Mouse (Mus musculus) forebrain, embryonic 10.5 days (tissue): ENCODE data around the gene Atp5b. TPM values are rescaled to one million over a fixed set of nuclear protein-coding genes. Genes with fewer than 3 reads are reported as not detected.
"Not testable (repeated sequence)": the region's sequence is repeated elsewhere in the genome, so short reads cannot be mapped to it uniquely, and the experiment has no call there.

Source experiments
- DNase-seq: peaks from one replicate; pipeline ENCODE4 v3.0.0-alpha.2; 2017; ENCODE audit warnings: low spot score; ENCODE audit errors: extremely low spot score
- H3K27ac ChIP-seq: fragments of 300-500 bp; sonication (generic); 2 replicates; pipeline ENCODE4 v1.5.1; 2016; ENCODE audit warnings: mild to moderate bottlenecking
- H3K27me3 ChIP-seq: fragments of 300-500 bp; sonication (generic); 2 replicates; pipeline ENCODE4 v1.6.1; 2016; ENCODE audit warnings: mild to moderate bottlenecking; ENCODE audit not compliant: poor library complexity, severe bottlenecking
- H3K36me3 ChIP-seq: fragments of 300-500 bp; sonication (generic); replicated peaks from 2 replicates; pipeline ENCODE4 v1.6.1; 2016; ENCODE audit warnings: mild to moderate bottlenecking, moderate library complexity
- H3K4me1 ChIP-seq: fragments of 300-500 bp; sonication (generic); 2 replicates; pipeline ENCODE4 v1.6.1; 2016
- H3K4me3 ChIP-seq: fragments of 300-500 bp; sonication (generic); 2 replicates; pipeline ENCODE4 v1.5.1; 2016; ENCODE audit warnings: mild to moderate bottlenecking, moderate library complexity
- H3K9me3 ChIP-seq: fragments of 300-500 bp; sonication (generic); 2 replicates; pipeline ENCODE4 v1.6.1; 2016; ENCODE audit warnings: mild to moderate bottlenecking, moderate library complexity
- WGBS: fragments of 180-500 bp; shearing (Covaris S2); methylation state at CpG from one replicate; pipeline ENCODE4 v1.1.7; 2016; 5-methylcytosine and 5-hydroxymethylcytosine counted together
- polyA plus RNA-seq: library from polyadenylated mRNA; unstranded; fragments of >200 nt; fragmentation: Nextera tagmentation; extraction: Ambion mirVana; gene quantifications from 2 replicates; pipeline ENCODE4 v1.2.1, GENCODE M21; 2016

Atp5b gene
- polyA plus RNA-seq, 1 experiment from 2014 or later: 2,329 TPM

DNA sequence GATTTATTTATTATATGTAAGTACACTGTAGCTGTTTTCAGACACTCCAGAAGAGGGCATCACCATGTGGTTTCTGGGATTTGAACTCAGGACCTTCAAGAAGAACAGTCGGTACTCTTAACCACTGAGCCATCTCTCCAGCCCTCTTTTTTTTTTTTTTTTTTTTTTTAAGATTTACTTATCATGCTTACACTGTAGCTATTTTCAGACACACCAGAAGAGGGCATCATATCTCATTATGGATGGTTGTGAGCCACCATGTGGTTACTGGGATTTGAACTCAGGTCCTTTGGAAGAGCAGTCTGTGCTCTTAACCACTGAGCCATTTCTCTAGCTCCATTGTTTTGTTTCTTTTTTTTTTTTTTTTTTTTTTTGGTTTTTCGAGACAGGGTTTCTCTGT, 30.9 kb upstream of the Atp5b start:
- WGBS: 94% methylated on average over 1 of the region's 2 CpGs
- H3K4me1 ChIP-seq, H3K27ac ChIP-seq, H3K27me3 ChIP-seq, H3K9me3 ChIP-seq, H3K4me3 ChIP-seq, DNase-seq: not testable (repeated sequence)
- peaks cover 48% of the 10 kb centered on the region for H3K36me3 ChIP-seq

DNA sequence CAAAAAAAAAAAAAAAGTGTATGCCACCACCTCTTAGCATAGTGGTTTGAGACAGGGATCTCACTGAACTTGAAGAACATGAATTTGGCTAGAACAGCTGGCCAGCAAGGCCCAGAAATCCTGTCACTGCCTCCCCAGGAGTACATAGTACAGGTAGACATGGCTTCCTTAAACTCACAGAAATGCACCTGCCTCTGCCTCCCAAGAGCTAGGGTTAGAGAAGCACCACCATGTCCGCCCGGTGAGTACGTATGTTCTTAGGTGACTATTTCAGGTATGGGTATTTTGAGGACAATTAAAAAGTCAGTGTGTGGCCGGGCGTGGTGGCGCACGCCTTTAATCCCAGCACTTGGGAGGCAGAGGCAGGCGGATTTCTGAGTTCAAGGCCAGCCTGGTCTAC, 30.1 kb upstream of the Atp5b start:
- peaks cover 39% of the 10 kb centered on the region for H3K36me3 ChIP-seq
- DNase-seq: no peak
- H3K4me1 ChIP-seq: peaks cover 7% of the 10 kb centered on the region
- WGBS: 94% methylated on average over 8 of the region's 8 CpGs
- H3K27me3 ChIP-seq: no peaks in the 10 kb centered on the region
- no peak overlapping the region for H3K27ac ChIP-seq
- no peak overlapping the region for H3K4me3 ChIP-seq
- H3K9me3 ChIP-seq: no peaks in the 10 kb centered on the region

DNA sequence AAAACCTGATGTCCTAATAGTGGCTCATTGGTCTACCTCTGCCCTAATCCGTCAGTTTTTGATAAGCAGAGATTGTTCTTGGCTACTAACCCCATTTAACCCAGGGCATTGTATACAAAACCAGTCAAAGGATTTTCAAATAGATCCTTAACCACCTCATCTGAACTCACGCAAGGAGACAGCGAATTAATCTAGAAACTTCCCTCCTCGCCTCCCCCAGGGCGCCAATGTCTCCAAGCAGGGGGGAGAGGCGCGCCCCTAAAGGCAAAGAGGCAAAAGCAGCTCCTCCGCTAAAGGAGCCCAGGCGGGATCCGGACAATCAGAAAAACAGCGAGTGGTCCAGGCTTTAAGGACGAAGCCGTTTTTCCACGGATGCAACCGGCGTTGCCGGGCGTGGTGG, 24.9 kb upstream of the Atp5b start:
- H3K27me3 ChIP-seq: no peaks in the 10 kb centered on the region
- peak overlapping the region; percentile 94 for H3K4me3 ChIP-seq
- peaks cover 30% of the 10 kb centered on the region for H3K4me1 ChIP-seq
- no peaks in the 10 kb centered on the region for H3K9me3 ChIP-seq
- DNase-seq: no peak
- H3K36me3 ChIP-seq: peaks cover 26% of the 10 kb centered on the region
- H3K27ac ChIP-seq: peak overlapping the region; percentile 99
- WGBS: under 1% methylated on average over 18 of the region's 18 CpGs

DNA sequence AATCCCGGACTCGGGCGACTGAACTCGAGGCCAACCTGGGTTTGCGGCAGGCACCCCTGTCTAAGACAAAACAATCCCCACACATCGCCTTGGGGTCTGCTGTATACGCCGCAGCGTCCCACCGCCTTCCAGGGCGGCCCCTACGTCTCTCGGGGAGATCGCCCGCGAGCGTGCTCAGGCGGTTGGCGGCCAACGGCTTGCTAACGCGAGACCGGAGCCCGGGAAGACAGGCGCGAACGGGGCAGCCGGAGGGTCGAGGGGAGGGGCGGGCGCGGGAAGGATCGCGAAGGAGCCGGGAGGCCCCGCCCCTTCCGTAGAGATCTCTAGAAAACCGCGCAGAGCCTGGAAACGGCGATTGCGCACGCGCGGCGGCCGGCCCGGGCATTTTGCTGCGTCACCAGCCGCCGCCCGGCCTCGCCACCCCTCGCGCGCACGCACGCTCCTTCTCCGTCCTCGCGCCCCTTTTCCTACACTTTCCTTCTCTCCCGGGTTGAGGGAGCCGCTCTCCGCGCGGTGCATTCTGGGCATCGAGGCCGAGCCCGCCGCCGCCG, 24.4 kb upstream of the Atp5b start, which contains the start of gene Ptges3:
TSS of gene Ptges3 (plus strand) at position 354 of the 551 bp plus-strand sequence.
- peak within 1 kb of the TSS; percentile 94 for H3K4me3 ChIP-seq
- DNase-seq: peak; percentile 97
- H3K27me3 ChIP-seq: no peaks in the 10 kb centered on the region
- no peaks in the 10 kb centered on the region for H3K9me3 ChIP-seq
- H3K36me3 ChIP-seq: peaks cover 30% of the 10 kb centered on the region
- H3K4me1 ChIP-seq: peaks cover 30% of the 10 kb centered on the region
- H3K27ac ChIP-seq: peak within 1 kb of the TSS; percentile 99
- WGBS: under 1% methylated on average over 58 of the region's 72 CpGs

DNA sequence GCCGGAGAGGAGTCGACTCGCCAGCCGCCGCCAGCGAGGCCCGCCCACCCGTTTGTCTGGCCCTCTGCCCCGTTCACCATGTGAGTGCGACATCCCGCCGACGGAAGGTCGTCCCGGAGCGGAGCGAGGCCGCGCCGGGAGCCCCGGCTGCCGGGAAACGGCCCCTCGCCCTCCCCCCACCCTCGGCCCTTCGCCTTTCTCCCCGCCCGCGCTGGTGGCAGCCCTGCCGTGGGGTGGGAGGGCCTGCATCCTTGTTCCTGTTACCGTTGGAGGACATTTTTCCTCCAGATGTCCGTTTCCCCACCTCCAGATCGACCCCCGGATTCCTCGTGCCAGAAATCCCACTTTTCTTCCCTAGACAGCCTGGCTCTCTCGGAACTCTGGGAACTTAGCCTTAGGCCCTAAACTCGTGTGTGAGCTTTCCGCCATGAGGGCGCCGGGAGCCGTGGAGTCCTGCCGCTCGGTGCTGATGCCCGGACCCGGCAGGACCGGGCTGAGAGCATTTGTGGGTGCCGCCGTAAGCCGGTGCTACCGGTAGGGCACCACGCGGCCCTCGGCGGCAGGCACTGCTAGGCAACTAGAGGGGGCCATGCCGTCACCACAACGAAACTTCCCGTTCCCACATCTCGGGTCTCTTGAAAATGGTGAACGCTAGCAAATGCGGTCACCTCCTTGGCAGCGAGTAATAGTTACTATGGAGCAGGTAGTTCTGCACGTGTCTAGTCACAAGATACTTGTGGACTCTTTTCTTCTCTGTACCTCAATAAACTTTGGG, 23.7 kb upstream of the Atp5b start:
- no peaks in the 10 kb centered on the region for H3K9me3 ChIP-seq
- WGBS: under 1% methylated on average over 62 of the region's 62 CpGs
- H3K27ac ChIP-seq: peak overlapping the region; percentile 99
- H3K4me3 ChIP-seq: peak overlapping the region; percentile 94
- H3K27me3 ChIP-seq: no peaks in the 10 kb centered on the region
- DNase-seq: peak; percentile 52
- peaks cover 37% of the 10 kb centered on the region for H3K36me3 ChIP-seq
- peaks cover 30% of the 10 kb centered on the region for H3K4me1 ChIP-seq

DNA sequence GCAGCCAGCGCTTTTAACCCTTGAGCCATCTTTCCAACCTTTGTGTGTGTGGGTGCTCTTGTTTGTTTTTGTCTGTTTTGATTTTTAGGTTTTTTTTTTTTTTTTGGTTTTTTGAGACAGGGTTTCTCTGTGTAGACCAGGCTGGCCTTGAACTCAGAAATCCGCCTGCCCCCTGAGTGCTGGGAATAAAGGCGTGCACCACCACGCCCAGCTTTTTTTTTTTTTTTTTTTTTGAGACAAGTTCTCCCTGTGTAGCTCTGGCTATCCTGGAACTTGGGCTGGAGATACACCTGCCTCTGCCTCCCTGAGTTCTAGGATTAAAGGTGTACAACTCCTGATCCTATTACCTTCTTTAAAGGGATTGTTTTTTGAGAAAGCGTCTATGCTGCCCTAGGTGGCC, 22.0 kb upstream of the Atp5b start:
- no peaks in the 10 kb centered on the region for H3K9me3 ChIP-seq
- peak overlapping the region; percentile 99; the same call in 1 of the 2 replicates for H3K27ac ChIP-seq
- H3K27me3 ChIP-seq: no peaks in the 10 kb centered on the region
- H3K36me3 ChIP-seq: peaks cover 54% of the 10 kb centered on the region
- 87% methylated on average over 5 of the region's 5 CpGs for WGBS
- H3K4me3 ChIP-seq: peak overlapping the region; percentile 94
- no peak for DNase-seq
- H3K4me1 ChIP-seq: peaks cover 30% of the 10 kb centered on the region

DNA sequence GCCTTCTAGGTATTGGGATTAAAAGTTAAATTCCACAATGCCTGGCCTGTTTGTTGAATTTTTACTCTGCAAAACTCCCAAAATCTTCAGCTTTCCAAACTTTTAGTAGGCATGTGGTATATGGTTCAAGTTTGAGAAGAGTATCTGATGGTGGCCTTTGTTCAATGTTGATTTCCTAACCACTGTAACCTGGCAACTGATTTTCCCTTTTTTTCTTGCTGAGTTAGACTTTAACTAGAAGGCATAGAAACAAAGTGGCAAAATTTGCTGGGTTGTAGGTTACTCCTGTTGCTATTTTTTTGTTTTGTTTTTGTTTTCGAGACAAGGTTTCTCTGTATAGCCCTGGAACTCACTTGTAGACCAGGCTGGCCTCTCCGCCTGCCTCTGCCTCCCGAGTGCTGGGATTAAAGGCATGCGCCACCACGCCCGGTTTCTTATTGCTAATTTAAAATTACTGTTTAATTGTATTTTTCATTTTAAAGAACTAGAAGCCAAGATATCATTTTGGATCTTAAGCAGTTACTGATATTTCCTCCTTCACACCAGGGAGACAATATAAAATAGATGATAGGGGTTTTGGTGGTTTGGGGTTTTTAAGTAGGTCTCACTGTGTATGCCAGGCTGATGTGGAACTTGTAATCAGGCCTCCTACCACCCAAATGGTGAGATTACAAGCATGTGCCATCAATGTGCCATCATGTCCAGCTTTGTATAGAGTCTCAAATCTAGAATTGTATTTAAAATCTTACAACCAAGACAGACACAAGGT, 20.7 kb upstream of the Atp5b start:
- Histone ChIP-seq H3K36me3 (peaks cover 67% of the 10 kb centered on the region), H3K27ac (no peak overlapping the region), H3K9me3 (no peaks in the 10 kb centered on the region), H3K4me3 (no peak overlapping the region; the same call in 1 of the 2 replicates), H3K4me1 (peaks cover 29% of the 10 kb centered on the region), H3K27me3 (no peaks in the 10 kb centered on the region)
- 96% methylated on average over 6 of the region's 6 CpGs for WGBS
- DNase-seq: no peak

DNA sequence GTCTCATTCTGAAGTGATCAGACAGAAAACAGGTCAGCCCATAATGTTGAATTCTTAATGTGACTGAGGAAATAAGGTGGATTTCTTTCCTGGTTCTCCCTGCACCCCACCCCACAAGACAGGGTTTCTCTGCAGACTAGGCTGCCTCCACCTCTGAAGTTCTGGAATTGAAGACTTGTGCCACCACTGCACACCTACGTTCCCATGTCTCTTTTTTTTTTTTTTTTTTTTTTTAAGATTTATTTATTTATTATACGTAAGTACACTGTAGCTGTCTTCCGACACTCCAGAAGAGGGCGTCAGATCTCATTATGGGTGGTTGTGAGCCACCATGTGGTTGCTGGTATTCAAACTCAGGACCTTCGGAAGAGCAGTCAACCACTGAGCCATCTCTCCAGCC, 17.0 kb upstream of the Atp5b start:
- 91% methylated on average over 5 of the region's 5 CpGs for WGBS
- peaks cover 3% of the 10 kb centered on the region; the same call in 1 of the 2 replicates for H3K9me3 ChIP-seq
- no peak overlapping the region for H3K27ac ChIP-seq
- no peak for DNase-seq
- H3K27me3 ChIP-seq: no peaks in the 10 kb centered on the region
- H3K4me1 ChIP-seq: peaks cover 7% of the 10 kb centered on the region; the same call in 1 of the 2 replicates
- H3K4me3 ChIP-seq: no peak overlapping the region
- H3K36me3 ChIP-seq: peaks cover 97% of the 10 kb centered on the region

DNA sequence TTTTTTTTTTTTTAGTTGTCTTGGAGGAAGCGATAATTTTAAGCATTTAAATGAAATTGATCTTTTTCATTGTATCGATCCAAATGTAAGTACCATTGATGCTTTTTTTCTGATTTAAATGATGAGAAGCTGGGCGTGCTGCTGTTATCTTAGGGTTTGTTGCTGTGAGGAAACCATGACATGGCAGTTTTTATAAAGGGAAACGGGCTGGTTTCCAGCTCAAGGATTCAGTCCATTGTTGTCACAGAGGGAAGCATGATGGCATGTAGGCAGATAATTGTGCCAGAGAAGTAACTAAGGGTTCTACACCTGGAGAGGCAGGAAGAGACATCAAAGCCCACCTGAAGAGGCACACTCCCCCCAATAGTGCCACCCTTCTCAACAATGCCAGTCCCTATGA, 13.9 kb upstream of the Atp5b start:
- H3K36me3 ChIP-seq: peaks cover 99% of the 10 kb centered on the region
- H3K4me1 ChIP-seq: no peaks in the 10 kb centered on the region

DNA sequence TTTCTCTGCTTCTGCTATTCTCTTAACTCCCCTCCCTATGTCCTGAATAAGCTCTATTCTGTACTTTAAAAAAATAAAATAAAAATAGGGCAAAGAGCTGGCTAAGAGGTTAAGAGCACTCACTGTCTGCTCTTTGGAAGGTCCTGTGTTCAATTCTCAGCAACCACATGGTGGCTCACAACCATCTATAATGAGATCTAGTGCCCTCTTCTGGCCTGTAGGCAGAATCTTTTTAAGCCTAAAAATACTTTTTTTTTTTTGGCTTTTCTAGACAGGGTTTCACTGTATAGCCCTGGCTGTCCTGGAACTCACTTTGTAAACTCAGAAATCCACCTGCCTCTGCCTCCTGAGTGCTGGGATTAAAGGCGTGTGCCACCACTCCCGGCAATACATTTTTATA, 12.6 kb upstream of the Atp5b start:
- H3K27me3 ChIP-seq, H3K4me3 ChIP-seq, H3K9me3 ChIP-seq, H3K27ac ChIP-seq, H3K4me1 ChIP-seq, DNase-seq: not testable (repeated sequence)
- H3K36me3 ChIP-seq: peaks cover 98% of the 10 kb centered on the region
- WGBS: 97% methylated on average over 2 of the region's 2 CpGs

More for the DNA sequence above, 13.9 kb upstream of the Atp5b start:
- 92% methylated on average over 4 of the region's 4 CpGs for WGBS
- no peak for DNase-seq
- Histone ChIP-seq H3K27me3 (no peaks in the 10 kb centered on the region), H3K4me3 (no peak overlapping the region), H3K9me3 (peaks cover 3% of the 10 kb centered on the region; the same call in 1 of the 2 replicates), H3K27ac (no peak overlapping the region)

DNA sequence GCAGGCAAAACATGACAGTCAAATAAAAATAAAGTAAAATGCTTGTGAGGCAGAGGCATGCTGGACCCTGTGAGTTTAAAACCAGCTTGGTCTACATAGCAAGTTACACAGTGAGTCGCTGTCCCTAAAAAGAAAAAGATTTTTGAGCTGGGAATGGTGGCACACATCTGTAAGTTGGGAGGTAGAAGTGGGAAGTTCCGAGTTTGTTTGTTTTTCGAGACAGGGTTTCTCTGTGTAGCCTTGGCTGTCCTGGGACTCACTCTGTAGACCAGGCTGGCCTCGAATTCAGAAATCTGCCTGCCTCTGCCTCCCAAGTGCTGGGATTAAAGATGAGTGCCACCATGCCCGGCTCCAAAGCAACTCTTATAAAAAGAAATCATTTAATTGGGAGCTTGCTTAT, 4.8 kb upstream of the Atp5b start:
- WGBS: 79% methylated on average over 5 of the region's 5 CpGs
- not testable (repeated sequence) for H3K27ac ChIP-seq, DNase-seq, H3K4me1 ChIP-seq, H3K27me3 ChIP-seq, H3K4me3 ChIP-seq, H3K9me3 ChIP-seq
- peaks cover 41% of the 10 kb centered on the region for H3K36me3 ChIP-seq

DNA sequence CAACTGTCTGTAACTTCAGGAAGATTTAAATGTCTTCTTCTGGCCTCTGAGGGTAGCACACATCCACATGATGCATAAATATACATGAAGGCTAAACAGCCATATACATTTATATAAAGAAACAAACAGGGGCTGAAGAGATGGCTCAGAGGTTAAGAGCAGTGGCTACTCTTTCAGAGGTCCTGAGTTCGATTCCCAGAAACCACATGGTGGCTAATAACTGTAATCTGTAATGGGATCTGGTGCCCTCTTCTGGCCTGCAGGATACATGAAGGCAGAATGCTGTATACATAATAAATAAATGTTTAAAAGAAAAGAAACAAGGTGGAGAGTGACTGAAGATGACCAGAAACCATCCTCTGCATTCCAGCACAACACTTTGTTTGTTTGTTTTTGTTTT, 2.6 kb upstream of the Atp5b start:
- DNase-seq: no peak
- Histone ChIP-seq H3K9me3 (no peaks in the 10 kb centered on the region), H3K4me3 (no peak overlapping the region), H3K36me3 (peaks cover 36% of the 10 kb centered on the region), H3K4me1 (peaks cover 22% of the 10 kb centered on the region), H3K27ac (no peak overlapping the region), H3K27me3 (no peaks in the 10 kb centered on the region)
- WGBS: 79% methylated on average over 1 of the region's 1 CpGs
